Comparison of ENCODE assay signal across 9 mouse cellular contexts in genomic region chr12:85571312-85571711, GRCm38 (mm10). TPM values are rescaled to one million over a fixed set of nuclear protein-coding genes. Genes with fewer than 3 reads are reported as not detected.
DNase-seq lines count a peak whose midpoint lies in the region; ATAC-seq and TF ChIP-seq lines count a peak whose summit lies in the region.
"Had no signal": no experiment of that assay in that cellular context is flagged by ENCODE, and none has a peak within 500 bp of the region (broad histone marks: within the 10 kb centered on the region; RNA-seq: fewer than 3 reads in every experiment).

No protein-coding gene starts in this region.

- H3K4me3 ChIP-seq in forebrain, postnatal 0 days (ENCODE audit: low read depth, low read length), result no peak overlapping the region
- no peak overlapping the region for H3K4me3 ChIP-seq in hindbrain, embryonic 16.5 days (ENCODE audit: low read length)
- H3K4me3 ChIP-seq in midbrain, embryonic 16.5 days (ENCODE audit: low read depth, low read length), result no peak overlapping the region

- H3K36me3 ChIP-seq in forebrain, postnatal 0 days (ENCODE audit: insufficient read depth), result no peaks in the 10 kb centered on the region
- H3K36me3 ChIP-seq in hindbrain, embryonic 16.5 days (ENCODE audit: control insufficient read depth, insufficient read depth, low read length), result no peaks in the 10 kb centered on the region
- H3K36me3 ChIP-seq in midbrain, embryonic 16.5 days (ENCODE audit: control insufficient read depth, insufficient read depth, low read length), result no peaks in the 10 kb centered on the region

- no peak for TF ChIP-seq CTCF in forebrain, postnatal 0 days (IDR thresholded peaks at IDR 0.05; ENCODE audit: low read depth)

- 48% methylated on average over 11 of the region's 11 CpGs for WGBS in forebrain, postnatal 0 days
- 55% methylated on average over 11 of the region's 11 CpGs for WGBS in hindbrain, embryonic 16.5 days
- WGBS in midbrain, embryonic 16.5 days, result 70% methylated on average over 11 of the region's 11 CpGs

- H3K4me2 ChIP-seq in forebrain, postnatal 0 days (ENCODE audit: low read depth), result peak overlapping the region; percentile 16; the same call in 1 of the 2 replicates
- H3K4me2 ChIP-seq in hindbrain, embryonic 16.5 days (ENCODE audit: low read length), result no peak overlapping the region
- H3K4me2 ChIP-seq in midbrain, embryonic 16.5 days (ENCODE audit: low read length), result no peak overlapping the region

- H3K27ac ChIP-seq in forebrain, postnatal 0 days (ENCODE audit: low read depth, low read length), result peak overlapping the region; percentile 22; the same call in 1 of the 2 replicates
- peak overlapping the region; percentile 4; the same call in 1 of the 2 replicates for H3K27ac ChIP-seq in hindbrain, embryonic 16.5 days (ENCODE audit: low read depth, low read length)
- H3K27ac ChIP-seq in midbrain, embryonic 16.5 days (ENCODE audit: low read length), result peak overlapping the region; percentile 3; the same call in 1 of the 2 replicates
- H3K27ac ChIP-seq: kidney, postnatal 0 days had no signal

- no peaks in the 10 kb centered on the region for H3K9me3 ChIP-seq in forebrain, postnatal 0 days (ENCODE audit: low read length)
- no peaks in the 10 kb centered on the region for H3K9me3 ChIP-seq in hindbrain, embryonic 16.5 days (ENCODE audit: control insufficient read depth, low read length)
- H3K9me3 ChIP-seq in midbrain, embryonic 16.5 days (replicated peaks; ENCODE audit: control insufficient read depth, low read length, poor library complexity, severe bottlenecking), result no peaks in the 10 kb centered on the region

- DNase-seq in left cerebral cortex, adult 18-20 months (ENCODE audit: low spot score in 2 of 2), result peak; percentile 59 to 69
- no peak for DNase-seq in left cerebral cortex, adult 11 months (ENCODE audit: low spot score)
- DNase-seq in adipocyte (ENCODE audit: low spot score), result peak; percentile 71
- DNase-seq in forebrain, postnatal 0 days, result peak; percentile 64
- DNase-seq in embryo, embryonic 11 days, result no peak
- DNase-seq in kidney, adult 11 months, result no peak

- H3K27me3 ChIP-seq in forebrain, postnatal 0 days (ENCODE audit: insufficient read depth, low read length), result no peaks in the 10 kb centered on the region
- H3K27me3 ChIP-seq in hindbrain, embryonic 16.5 days (replicated peaks; ENCODE audit: control insufficient read depth, insufficient read depth, low read length), result no peaks in the 10 kb centered on the region
- no peaks in the 10 kb centered on the region for H3K27me3 ChIP-seq in midbrain, embryonic 16.5 days (ENCODE audit: control insufficient read depth, insufficient read depth, low read depth, low read length)

- 0 out of 2 replicates have a peak, but pooled peaks cover 9% of the 10 kb centered on the region for H3K4me1 ChIP-seq in forebrain, postnatal 0 days (ENCODE audit: insufficient read depth)
- peaks cover 6% of the 10 kb centered on the region for H3K4me1 ChIP-seq in hindbrain, embryonic 16.5 days (ENCODE audit: control insufficient read depth, insufficient read depth, low read depth, low read length)
- H3K4me1 ChIP-seq in midbrain, embryonic 16.5 days (ENCODE audit: control insufficient read depth, insufficient read depth, low read length), result peaks cover 7% of the 10 kb centered on the region; the same call in 1 of the 2 replicates

- ATAC-seq in forebrain, postnatal 0 days, result peak; percentile 58
- ATAC-seq in hindbrain, embryonic 16.5 days, result peak; percentile 48
- 0 out of 2 replicates have a peak, but pooled peaks have one; percentile 37 for ATAC-seq in midbrain, embryonic 16.5 days

- H3K9ac ChIP-seq in forebrain, postnatal 0 days, result no peak overlapping the region
- H3K9ac ChIP-seq in hindbrain, embryonic 16.5 days (ENCODE audit: low read depth, low read length), result no peak overlapping the region
- no peak overlapping the region for H3K9ac ChIP-seq in midbrain, embryonic 16.5 days (ENCODE audit: low read depth, low read length)

RNA-seq across cellular contexts. Expression of gene Jdp2, which starts 27.5 kb away (rescaled TPM):
- 10 to 100 TPM; 74.8 to 77.6 TPM for total RNA-seq in left cerebral cortex, adult 18-20 months (2021)
- total RNA-seq in forebrain, postnatal 0 days (2014; rRNA removed), result 10.4 and 17.2 TPM in 2 replicates
- polyA plus RNA-seq in forebrain, postnatal 0 days (2015; fragmentation: Nextera tagmentation; extraction: Ambion mirVana), result 0.24 and 0.60 TPM in 2 replicates
- 0.26 and 0.56 TPM in 2 replicates for polyA plus RNA-seq in hindbrain, embryonic 16.5 days (2015; fragmentation: Nextera tagmentation; extraction: Ambion mirVana)
- 0.36 and 0.57 TPM in 2 replicates for polyA plus RNA-seq in midbrain, embryonic 16.5 days (2015; fragmentation: Nextera tagmentation; extraction: Ambion mirVana)

Comparison
In these comparisons a context has a peak if more than half of its experiments do, and no peak if none do; other contexts are left out.
1. DNase-seq: peak in left cerebral cortex, adult 18-20 months (2 of 2), adipocyte (single experiment) and forebrain, postnatal 0 days (single experiment); none in left cerebral cortex, adult 11 months (single experiment), embryo, embryonic 11 days (single experiment) and kidney, adult 11 months (single experiment).
2. Peak in every context shown above with its lines, with median percentiles within 50 percentile points of each other: ATAC-seq and H3K27ac ChIP-seq.